Mouse (Mus musculus): Measurements from ENCODE around the gene Hnrnpul2. TPM values are rescaled to one million over a fixed set of nuclear protein-coding genes. Genes with fewer than 3 reads are reported as not detected.

The Hnrnpul2 gene
- total RNA-seq, 2 experiments from 2014 or later, result 98.6 to 98.9 TPM

GRCm38 (mm10) chr19:8881034-8881392 is 61.2 kb downstream of the Hnrnpul2 start:
- intact Hi-C loops (cut with DNase I), result no loop called here
- DNase-seq (ENCODE audit: extremely low spot score in 1 of 2, low spot score in 2 of 2), result no peak

GRCm38 (mm10) chr19:8883616-8884015 is 63.8 kb downstream of the Hnrnpul2 start, which contains the start of the genes Lbhd1 and Gm49403:
Gene Lbhd1 (plus strand): TSS chr19:8883732.
Gene Gm49403 (plus strand): TSS chr19:8883930.
- no peak for DNase-seq (ENCODE audit: extremely low spot score in 1 of 2, low spot score in 2 of 2)
- intact Hi-C loops (cut with DNase I), result no loop called here

Other genes with a start within 250 kb of the Hnrnpul2 start
- gene Slc22a8, start 228.8 kb upstream of the Hnrnpul2 start, total RNA-seq (2021), result 10 to 100 TPM; 19.9 to 20.2 TPM
- gene Slc22a6, start 202.0 kb upstream of the Hnrnpul2 start, total RNA-seq (2021), result 1 to 10 TPM; 4.9 to 5.9 TPM
- 100 to 1,000 TPM; 119 to 128 TPM for gene Chrm1, start 156.2 kb upstream of the Hnrnpul2 start, total RNA-seq (2021)
- gene Slc3a2, start 96.6 kb upstream of the Hnrnpul2 start, total RNA-seq (2021), result 100 to 1,000 TPM; 195 to 198 TPM
- gene Wdr74, start 84.2 kb upstream of the Hnrnpul2 start, total RNA-seq (2021), result 10 to 100 TPM; 47.3 to 47.4 TPM
- 1 to 10 TPM; 1.3 to 2.2 TPM for gene 1700092M07Rik, start 79.3 kb upstream of the Hnrnpul2 start, total RNA-seq (2021)
- 10 to 100 TPM; 68.1 to 69.0 TPM for gene Stx5a, start 78.6 kb upstream of the Hnrnpul2 start, total RNA-seq (2021)
- gene Nxf1, start 62.9 kb upstream of the Hnrnpul2 start, total RNA-seq (2021), result 10 to 100 TPM; 72.7 to 76.2 TPM
- gene Tmem223, start 49.0 kb upstream of the Hnrnpul2 start, total RNA-seq (2021), result 10 to 100 TPM; 87.9 to 93.9 TPM
- gene Tmem179b, start 45.5 kb upstream of the Hnrnpul2 start, total RNA-seq (2021), result 1 to 10 TPM; 7.2 to 8.9 TPM
- gene Taf6l, start 33.6 kb upstream of the Hnrnpul2 start, total RNA-seq (2021), result 10 to 100 TPM; 16.4 to 17.8 TPM
- 100 to 1,000 TPM; 109 to 110 TPM for gene Polr2g, start 21.4 kb upstream of the Hnrnpul2 start, total RNA-seq (2021)
- 1 to 10 TPM; 4.5 to 5.5 TPM for gene Zbtb3, start 17.5 kb upstream of the Hnrnpul2 start, total RNA-seq (2021)
- 10 to 100 TPM; 27.7 to 29.0 TPM for gene Ttc9c, start 677 bp upstream of the Hnrnpul2 start, total RNA-seq (2021)
- 1 to 10 TPM in 1 of 2 experiments, not detected in 1; 1.9 TPM for gene AC129217.1, start 9.8 kb downstream of the Hnrnpul2 start, total RNA-seq (2021)
- 10 to 100 TPM; 96.1 to 97.0 TPM for gene Bscl2, start 17.5 kb downstream of the Hnrnpul2 start, total RNA-seq (2021)
- gene Gng3, start 19.2 kb downstream of the Hnrnpul2 start, total RNA-seq (2021), result 100 to 1,000 TPM; 319 to 328 TPM
- 1 to 10 TPM in 1 of 2 experiments, under 1 TPM in 1; 0.43 to 1.0 TPM for gene Lrrn4cl, start 30.8 kb downstream of the Hnrnpul2 start, total RNA-seq (2021)
- 100 to 1,000 TPM; 101 TPM for gene Ubxn1, start 51.5 kb downstream of the Hnrnpul2 start, total RNA-seq (2021)
- gene Uqcc3, start 60.9 kb downstream of the Hnrnpul2 start, total RNA-seq (2021), result 10 to 100 TPM; 26.1 to 33.3 TPM
- 1 to 10 TPM; 3.4 to 7.9 TPM for gene Lbhd1, start 63.7 kb downstream of the Hnrnpul2 start, total RNA-seq (2021)
- not detected for gene Gm49403, start 63.9 kb downstream of the Hnrnpul2 start, total RNA-seq (2021)
- gene 1810009A15Rik, start 68.8 kb downstream of the Hnrnpul2 start, total RNA-seq (2021), result 10 to 100 TPM; 19.5 to 23.4 TPM
- 1 to 10 TPM in 1 of 2 experiments, not detected in 1; 1.7 TPM for gene Gm49416, start 68.9 kb downstream of the Hnrnpul2 start, total RNA-seq (2021)
- gene Ints5, start 73.0 kb downstream of the Hnrnpul2 start, total RNA-seq (2021), result 10 to 100 TPM; 22.0 to 23.1 TPM
- 10 to 100 TPM; 94.4 to 96.8 TPM for gene Ganab, start 78.1 kb downstream of the Hnrnpul2 start, total RNA-seq (2021)
- 100 to 1,000 TPM; 141 to 144 TPM for gene B3gat3, start 100.4 kb downstream of the Hnrnpul2 start, total RNA-seq (2021)
- 1 to 10 TPM; 2.1 to 2.4 TPM for gene Rom1, start 109.3 kb downstream of the Hnrnpul2 start, total RNA-seq (2021)
- gene Eml3, start 109.5 kb downstream of the Hnrnpul2 start, total RNA-seq (2021), result 1 to 10 TPM; 7.5 to 8.5 TPM
- 10 to 100 TPM; 50.2 to 52.4 TPM for gene Mta2, start 121.9 kb downstream of the Hnrnpul2 start, total RNA-seq (2021)
- gene Tut1, start 133.8 kb downstream of the Hnrnpul2 start, total RNA-seq (2021), result 10 to 100 TPM; 14.6 to 16.0 TPM
- gene Eef1g, start 147.0 kb downstream of the Hnrnpul2 start, total RNA-seq (2021), result 100 to 1,000 TPM; 228 to 251 TPM
- gene Ahnak, start 169.3 kb downstream of the Hnrnpul2 start, total RNA-seq (2021), result 10 to 100 TPM; 14.5 to 17.8 TPM

Measured in left cerebral cortex, postnatal 10 days (tissue).